8 mouse cellular contexts compared by ENCODE assay signal in genomic region chr5:134332743-134333142, GRCm38 (mm10). TPM values are rescaled to one million over a fixed set of nuclear protein-coding genes. Genes with fewer than 3 reads are reported as not detected.
DNase-seq lines count a peak whose midpoint lies in the region; ATAC-seq and TF ChIP-seq lines count a peak whose summit lies in the region.

No protein-coding gene starts in this region.

- H3K27me3 ChIP-seq in embryonic facial prominence, embryonic 14.5 days (replicated peaks; ENCODE audit: control insufficient read depth, insufficient read depth, low read length), result no peaks in the 10 kb centered on the region
- H3K27me3 ChIP-seq in limb, embryonic 14.5 days (ENCODE audit: control insufficient read depth, insufficient read depth, low read length), result no peaks in the 10 kb centered on the region

- H3K9me3 ChIP-seq in embryonic facial prominence, embryonic 14.5 days (ENCODE audit: control insufficient read depth, low read length), result no peaks in the 10 kb centered on the region
- H3K9me3 ChIP-seq in limb, embryonic 14.5 days (ENCODE audit: control insufficient read depth, low read length), result no peaks in the 10 kb centered on the region

- peak overlapping the region; percentile 71 for H3K27ac ChIP-seq in embryonic facial prominence, embryonic 14.5 days (replicated peaks; ENCODE audit: low read depth, low read length)
- no peak overlapping the region for H3K27ac ChIP-seq in limb, embryonic 14.5 days (replicated peaks; ENCODE audit: low read depth, low read length)

- 26% methylated on average over 8 of the region's 8 CpGs for WGBS in embryonic facial prominence, embryonic 14.5 days
- WGBS in limb, embryonic 14.5 days, result 41% methylated on average over 8 of the region's 8 CpGs

- H3K4me3 ChIP-seq in embryonic facial prominence, embryonic 14.5 days (ENCODE audit: low read depth, low read length), result no peak overlapping the region
- H3K4me3 ChIP-seq in limb, embryonic 14.5 days (replicated peaks; ENCODE audit: low read length), result no peak overlapping the region

- no peak overlapping the region for H3K9ac ChIP-seq in embryonic facial prominence, embryonic 14.5 days (ENCODE audit: low read depth, low read length)
- H3K9ac ChIP-seq in limb, embryonic 14.5 days (ENCODE audit: low read depth, low read length, severe bottlenecking), result no peak overlapping the region

- no peaks in the 10 kb centered on the region for H3K4me1 ChIP-seq in embryonic facial prominence, embryonic 14.5 days (ENCODE audit: control insufficient read depth, insufficient read depth, low read length)
- no peaks in the 10 kb centered on the region for H3K4me1 ChIP-seq in limb, embryonic 14.5 days (ENCODE audit: control insufficient read depth, insufficient read depth, low read length)

- peak; percentile 39 for DNase-seq in testis, postnatal 14 days (ENCODE audit: low spot score)
- no peak for DNase-seq in testis, postnatal 10 days (ENCODE audit: low spot score)
- peak; percentile 89 for DNase-seq in embryonic facial prominence, embryonic 14.5 days (ENCODE audit: low spot score)
- DNase-seq in limb, embryonic 14.5 days (ENCODE audit: low spot score), result peak; percentile 51
- peak; percentile 59 to 74 for DNase-seq in thymus, postnatal 36 days
- no peak for DNase-seq in layer of hippocampus, adult 8-10 months (ENCODE audit: low spot score in 2 of 2)
- no peak for DNase-seq in retina, embryonic 14.5 days (ENCODE audit: low spot score)

- ATAC-seq in embryonic facial prominence, embryonic 14.5 days (ENCODE audit: low read depth), result peak; percentile 91
- ATAC-seq in limb, embryonic 14.5 days (ENCODE audit: low FRiP score, low read depth), result no peak
- ATAC-seq in erythroid progenitor cell, adult 5-6 weeks (replicated peaks; ENCODE audit: low FRiP score, poor library complexity, severe bottlenecking), result no peak

- no peaks in the 10 kb centered on the region for H3K36me3 ChIP-seq in embryonic facial prominence, embryonic 14.5 days (ENCODE audit: control insufficient read depth, insufficient read depth, low read length)
- no peaks in the 10 kb centered on the region for H3K36me3 ChIP-seq in limb, embryonic 14.5 days (ENCODE audit: control insufficient read depth, insufficient read depth, low read length)

- H3K4me2 ChIP-seq in embryonic facial prominence, embryonic 14.5 days (ENCODE audit: low read depth, low read length), result no peak overlapping the region; the same call in 1 of the 2 replicates
- H3K4me2 ChIP-seq in limb, embryonic 14.5 days (replicated peaks; ENCODE audit: low read depth, low read length, severe bottlenecking), result no peak overlapping the region

- TF ChIP-seq POLR2A in limb, embryonic 14.5 days (IDR thresholded peaks at IDR 0.05; ENCODE audit: borderline replicate concordance, extremely low read depth, insufficient read depth, insufficient read length), result no peak

RNA-seq across cellular contexts. Expression of gene Gtf2i, which starts 18.2 kb away (rescaled TPM):
- 141 and 168 TPM in 2 replicates for polyA plus RNA-seq in embryonic facial prominence, embryonic 14.5 days (2014; fragmentation: Nextera tagmentation; extraction: Ambion mirVana)
- polyA plus RNA-seq in limb, embryonic 14.5 days (2012; rRNA removed), result 186 and 190 TPM in 2 replicates
- polyA plus RNA-seq in limb, embryonic 14.5 days (2014; fragmentation: Nextera tagmentation; extraction: Ambion mirVana), result 169 and 195 TPM in 2 replicates
- total RNA-seq in layer of hippocampus, adult 8-10 months (2022), result 100 to 1,000 TPM; 200 to 239 (median 224) TPM
- 20.2 and 37.3 TPM in 2 replicates for total RNA-seq in erythroid progenitor cell, adult 5-6 weeks (2015; ENCODE audit: low replicate concordance)
- 21.2 and 37.5 TPM in 2 replicates for total RNA-seq in erythroid progenitor cell, adult 5-6 weeks (2017; ENCODE audit: low replicate concordance)

Comparison
In these comparisons a context has a peak if more than half of its experiments do, and no peak if none do; other contexts are left out.
1. DNase-seq: peak in testis, postnatal 14 days (single experiment), embryonic facial prominence, embryonic 14.5 days (single experiment), limb, embryonic 14.5 days (single experiment) and thymus, postnatal 36 days (2 of 2); none in testis, postnatal 10 days (single experiment), layer of hippocampus, adult 8-10 months (0 of 2) and retina, embryonic 14.5 days (single experiment).
2. RNA of gene Gtf2i, which starts 18.2 kb away (total RNA-seq): 200 to 239 TPM in layer of hippocampus, adult 8-10 months; 20.2 to 37.5 TPM in erythroid progenitor cell, adult 5-6 weeks; every median in the first group is over 4 times any median in the second.